ENCODE assay signal across 9 mouse cellular contexts in genomic region chr5:5494269-5495005, GRCm38 (mm10). TPM values are rescaled to one million over a fixed set of nuclear protein-coding genes. Genes with fewer than 3 reads are reported as not detected.
DNase-seq lines count a peak whose midpoint lies in the region; ATAC-seq lines count a peak whose summit lies in the region.
"Had no signal": no experiment of that assay in that cellular context is flagged by ENCODE, and none has a peak within 500 bp of the region (broad histone marks: within the 10 kb centered on the region; RNA-seq: fewer than 3 reads in every experiment).

No protein-coding gene starts in this region.

- no peak for ATAC-seq in heart, embryonic 16.5 days (replicated peaks; ENCODE audit: extremely low read depth, insufficient read depth, low FRiP score)
- ATAC-seq in limb, embryonic 12.5 days (ENCODE audit: insufficient number of reproducible peaks, insufficient read depth, low FRiP score, low TSS enrichment, low read depth), result peak; percentile 73

- peaks cover 4% of the 10 kb centered on the region; the same call in 1 of the 2 replicates for H3K4me1 ChIP-seq in heart, embryonic 16.5 days (ENCODE audit: control insufficient read depth, insufficient read depth, low read length)
- H3K4me1 ChIP-seq in limb, embryonic 12.5 days (replicated peaks), result no peaks in the 10 kb centered on the region
- H3K4me1 ChIP-seq: embryonic facial prominence, embryonic 13.5 days had no signal

- no peaks in the 10 kb centered on the region; the same call in 1 of the 2 replicates for H3K27me3 ChIP-seq in heart, embryonic 16.5 days (ENCODE audit: control insufficient read depth, insufficient read depth, low read length)
- H3K27me3 ChIP-seq in limb, embryonic 12.5 days, result peaks cover 3% of the 10 kb centered on the region; the same call in 1 of the 2 replicates
- H3K27me3 ChIP-seq: embryonic facial prominence, embryonic 13.5 days had no signal

- WGBS in heart, embryonic 16.5 days, result 39% methylated on average over 16 of the region's 16 CpGs
- 43% methylated on average over 16 of the region's 16 CpGs for WGBS in limb, embryonic 12.5 days

- intact Hi-C loops in gastrocnemius, postnatal 36 days (cut with DNase I), result loop anchor here (2.0 kb wide), 1 partner anchor 254 kb away; the partner anchor contains the start of gene Steap1

- no peaks in the 10 kb centered on the region for H3K36me3 ChIP-seq in heart, embryonic 16.5 days (ENCODE audit: control insufficient read depth, insufficient read depth)
- no peaks in the 10 kb centered on the region for H3K36me3 ChIP-seq in limb, embryonic 12.5 days
- H3K36me3 ChIP-seq: embryonic facial prominence, embryonic 13.5 days had no signal

- no peaks in the 10 kb centered on the region for H3K9me3 ChIP-seq in heart, embryonic 16.5 days (replicated peaks; ENCODE audit: control insufficient read depth, low read length)
- H3K9me3 ChIP-seq in limb, embryonic 12.5 days, result no peaks in the 10 kb centered on the region
- H3K9me3 ChIP-seq: embryonic facial prominence, embryonic 13.5 days had no signal

- H3K9ac ChIP-seq in heart, embryonic 16.5 days (ENCODE audit: low read length), result no peak overlapping the region
- no peak overlapping the region for H3K9ac ChIP-seq in limb, embryonic 12.5 days (replicated peaks)
- H3K9ac ChIP-seq: embryonic facial prominence, embryonic 13.5 days had no signal

- no peak overlapping the region for H3K27ac ChIP-seq in heart, embryonic 16.5 days (ENCODE audit: low read length)
- H3K27ac ChIP-seq in limb, embryonic 12.5 days, result no peak overlapping the region
- H3K27ac ChIP-seq: embryonic facial prominence, embryonic 13.5 days had no signal

- peak; percentile 29 for DNase-seq in layer of hippocampus, adult 11-12 months (ENCODE audit: low spot score)
- no peak for DNase-seq in layer of hippocampus, adult 9-11 months
- peak; percentile 62 for DNase-seq in ES-CJ7 (ENCODE audit: low read depth, low spot score)
- DNase-seq in cerebellum, adult 8-10 months, result peak; percentile 43
- peak; percentile 38 for DNase-seq in retina, adult 2 months (ENCODE audit: low read depth, low spot score)
- DNase-seq in gastrocnemius, postnatal 36 days, result no peak

- H3K4me3 ChIP-seq in heart, embryonic 16.5 days (ENCODE audit: low read length), result no peak overlapping the region
- no peak overlapping the region for H3K4me3 ChIP-seq in limb, embryonic 12.5 days (replicated peaks)
- H3K4me3 ChIP-seq: embryonic facial prominence, embryonic 13.5 days had no signal

- H3K4me2 ChIP-seq in heart, embryonic 16.5 days (ENCODE audit: low read depth, low read length), result 0 out of 2 replicates have a peak overlapping the region, but pooled peaks have one; percentile 13
- H3K4me2 ChIP-seq in limb, embryonic 12.5 days, result no peak overlapping the region
- H3K4me2 ChIP-seq: embryonic facial prominence, embryonic 13.5 days had no signal

RNA-seq across cellular contexts. Expression of gene 1700015F17Rik, which starts 15.5 kb away (rescaled TPM):
- polyA plus RNA-seq in heart, embryonic 16.5 days (2015; fragmentation: Nextera tagmentation; extraction: Ambion mirVana), result not detected in 2 replicates
- polyA plus RNA-seq in limb, embryonic 12.5 days (2016; fragmentation: Nextera tagmentation; extraction: Ambion mirVana), result not detected in 2 replicates
- not detected for total RNA-seq in gastrocnemius, postnatal 36 days (2021)
- polyA plus RNA-seq: embryonic facial prominence, embryonic 13.5 days had no signal

RNA-seq across cellular contexts. Expression of gene Cldn12, which starts 20.3 kb away (rescaled TPM):
- 11.3 and 12.8 TPM in 2 replicates for polyA plus RNA-seq in heart, embryonic 16.5 days (2015; fragmentation: Nextera tagmentation; extraction: Ambion mirVana)
- 21.6 and 23.6 TPM in 2 replicates for polyA plus RNA-seq in limb, embryonic 12.5 days (2016; fragmentation: Nextera tagmentation; extraction: Ambion mirVana)
- total RNA-seq in gastrocnemius, postnatal 36 days (2021), result 10 to 100 TPM; 12.3 to 14.2 TPM

Comparison
In these comparisons a context has a peak if more than half of its experiments do, and no peak if none do; other contexts are left out.
1. DNase-seq: peak in layer of hippocampus, adult 11-12 months (single experiment), ES-CJ7 (single experiment), cerebellum, adult 8-10 months (single experiment) and retina, adult 2 months (single experiment); none in layer of hippocampus, adult 9-11 months (single experiment) and gastrocnemius, postnatal 36 days (0 of 2).